Mouse (Mus musculus) spleen, adult 2 months (tissue): ENCODE data around the gene Tenm2.

Source experiments
- CTCF ChIP-seq: fragments of 200-500 bp; IDR thresholded peaks from 2 replicates; pipeline ENCODE4 v1.5.1; 2011; ENCODE audit warnings: mild to moderate bottlenecking, inconsistent platforms; ENCODE audit not compliant: insufficient read depth, insufficient read length, insufficient replicate concordance; ENCODE audit errors: extremely low read depth
- POLR2A ChIP-seq: fragments of 200-500 bp; IDR thresholded peaks from 2 replicates; pipeline ENCODE4 v1.6.1; 2011; ENCODE audit warnings: low read depth, low read length, inconsistent platforms

DNA sequence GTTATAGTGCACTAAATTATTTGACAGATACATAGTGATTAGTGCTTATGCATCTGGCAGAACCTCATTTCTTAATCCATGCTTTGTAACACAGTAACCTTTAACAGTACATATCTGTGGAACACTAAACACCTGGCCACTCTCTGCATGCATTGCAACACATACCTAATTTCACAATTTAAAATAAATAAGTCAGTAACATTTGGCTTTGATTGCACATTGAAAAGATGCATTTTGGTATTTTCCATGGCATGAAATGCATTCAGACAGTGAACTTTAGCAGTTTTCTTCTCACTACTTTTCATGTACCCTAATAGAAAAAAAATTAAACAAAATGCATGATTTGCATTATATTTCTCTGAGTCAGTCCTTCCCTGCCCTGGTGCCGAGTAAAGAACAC, 85.8 kb downstream of the Tenm2 start:
- TF ChIP-seq CTCF (no peak), POLR2A (no peak)
